Mouse (Mus musculus) cerebellum, adult 2 months (tissue): ENCODE results near the gene Mocs1.

Experiments used
- CTCF ChIP-seq: fragments of 200-500 bp; IDR thresholded peaks from 2 replicates; pipeline ENCODE4 v1.5.1; 2011; ENCODE audit warnings: low read depth, mild to moderate bottlenecking, control low read depth, low read length, moderate library complexity, borderline replicate concordance; ENCODE audit not compliant: insufficient read depth
- POLR2A ChIP-seq: fragments of 200-500 bp; IDR thresholded peaks from 2 replicates; pipeline ENCODE4 v1.6.1; 2011; ENCODE audit warnings: low read length, control low read depth, borderline replicate concordance; ENCODE audit not compliant: insufficient read depth

DNA sequence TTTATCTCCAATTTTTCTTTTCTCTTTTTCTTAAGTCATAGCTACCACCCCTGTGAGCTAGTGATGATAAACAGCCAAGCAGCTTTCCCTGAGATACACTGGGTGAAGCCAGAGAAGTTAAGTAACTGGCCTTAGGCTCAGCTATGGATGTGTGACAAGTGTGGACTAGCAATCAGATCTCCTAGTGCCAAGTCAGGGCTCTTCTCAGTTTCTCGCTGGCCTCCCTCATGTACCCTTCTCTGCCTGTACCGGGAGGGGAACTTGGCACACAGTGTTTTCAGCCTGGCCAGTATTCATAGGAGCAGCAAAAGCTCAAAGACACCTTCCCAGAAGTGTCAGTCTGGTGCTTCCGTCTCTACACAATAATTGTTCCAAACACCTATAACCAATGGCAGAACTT lies 4.3 kb upstream of the Mocs1 start:
- TF ChIP-seq CTCF (no peak), POLR2A (no peak)
